Mouse (Mus musculus): ENCODE results near the gene Rabac1.

GRCm38 (mm10) chr7:24968463-24968862 lies 4.1 kb downstream of the Rabac1 start:
- TF ChIP-seq CTCF (IDR thresholded peaks at IDR 0.05; ENCODE audit: borderline replicate concordance, extremely low read depth, insufficient read depth, insufficient read length) (no peak), POLR2A (IDR thresholded peaks at IDR 0.05; ENCODE audit: borderline replicate concordance, extremely low read depth, insufficient read depth, insufficient read length, poor library complexity, severe bottlenecking) (no peak)
